Mouse (Mus musculus) layer of hippocampus, adult 18-20 months (tissue): ENCODE measurements around the gene Atp1a4. TPM values are rescaled to one million over a fixed set of nuclear protein-coding genes. Genes with fewer than 3 reads are reported as not detected.
A peak's percentile ranks its signal among the peaks of the same experiment; 100 is the strongest.
"Not testable (repeated sequence)": the region's sequence is repeated elsewhere in the genome, so short reads cannot be mapped to it uniquely, and the experiment has no call there.

Experiments
- DNase-seq, 2 experiments: peaks; one replicate each; pipeline ENCODE4 v3.0.0; 2022; ENCODE audit warnings: low spot score in 2 of 2
- total RNA-seq, 2 experiments: library from RNA; stranded (reverse); gene quantifications; 2 replicates each; pipeline ENCODE4 v1.2.3; 2021

Atp1a4 gene
- total RNA-seq, 2 experiments from 2014 or later, result not detected

- DNase-seq, result peak in 1 of 2 experiments; percentile 63
These were observed 23.5 kb upstream of the Atp1a4 start for GRCm38 (mm10) chr1:172281522-172282254.

- no peak for DNase-seq
These were observed 21.7 kb upstream of the Atp1a4 start for GRCm38 (mm10) chr1:172279768-172280509.

- no peak for DNase-seq
These were observed 20.1 kb upstream of the Atp1a4 start for GRCm38 (mm10) chr1:172278328-172278727.

DNA sequence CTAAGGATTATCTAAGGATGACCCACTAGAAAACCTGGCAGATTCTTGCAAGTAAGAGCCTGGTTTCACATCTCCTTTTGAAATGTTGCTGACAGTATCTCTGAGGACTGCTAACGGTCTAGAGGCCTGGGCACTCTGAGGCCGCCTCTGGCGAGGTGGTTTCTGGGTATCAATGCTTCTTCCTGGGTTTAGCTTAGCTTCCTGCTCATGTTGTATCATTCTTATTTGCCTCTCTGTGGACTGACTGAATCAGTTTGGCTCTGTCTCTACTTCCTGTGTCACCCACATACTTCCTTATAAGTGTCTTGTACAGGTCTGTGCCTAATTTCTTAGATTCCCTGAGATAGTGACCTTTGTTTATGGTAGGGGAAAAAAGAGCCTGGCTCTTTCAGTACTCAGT lies 19.0 kb upstream of the Atp1a4 start:
- no peak for DNase-seq

DNA sequence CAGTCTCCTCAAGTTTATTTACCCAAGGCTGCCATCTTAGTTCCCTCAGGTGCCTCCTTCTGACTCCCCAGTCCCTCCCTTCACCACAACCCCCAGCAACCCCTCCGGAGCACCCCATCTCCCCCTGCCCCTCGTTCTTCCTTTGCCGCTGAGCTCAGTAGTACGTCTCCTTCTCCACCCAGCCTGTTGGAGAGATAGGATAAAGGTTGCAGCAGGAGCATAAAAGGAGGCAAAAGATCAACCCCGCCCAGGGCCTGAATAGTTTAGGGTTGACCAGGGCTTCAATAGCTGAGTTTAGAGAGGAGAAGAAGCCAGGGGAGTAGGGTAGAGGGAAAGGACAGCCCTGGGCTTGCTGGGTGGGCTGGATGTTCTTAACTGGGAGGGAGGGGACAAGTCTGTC lies 16.3 kb upstream of the Atp1a4 start:
- no peak for DNase-seq

- no peak for DNase-seq
These were observed 15.9 kb upstream of the Atp1a4 start for GRCm38 (mm10) chr1:172274116-172274515.

DNA sequence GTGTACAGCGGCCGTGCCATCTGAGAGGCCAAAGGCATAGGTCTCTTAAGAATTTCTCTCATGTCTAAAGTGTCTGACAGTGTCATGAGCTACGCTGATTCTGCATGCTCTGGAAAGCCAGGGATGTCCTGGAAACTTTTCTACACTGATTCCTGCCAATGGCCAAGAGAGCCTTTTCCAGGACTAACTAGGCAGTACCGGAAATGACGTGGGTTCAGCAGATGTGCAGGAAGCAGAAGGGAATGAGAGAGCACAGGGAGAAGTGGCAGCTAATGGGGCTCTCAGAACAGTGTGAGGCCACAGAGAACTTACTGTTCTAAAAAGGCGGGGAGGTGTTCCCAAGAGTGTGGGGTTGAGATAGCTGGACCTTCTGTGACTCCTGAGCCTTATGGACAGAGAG lies 15.2 kb upstream of the Atp1a4 start:
- DNase-seq, result no peak

DNA sequence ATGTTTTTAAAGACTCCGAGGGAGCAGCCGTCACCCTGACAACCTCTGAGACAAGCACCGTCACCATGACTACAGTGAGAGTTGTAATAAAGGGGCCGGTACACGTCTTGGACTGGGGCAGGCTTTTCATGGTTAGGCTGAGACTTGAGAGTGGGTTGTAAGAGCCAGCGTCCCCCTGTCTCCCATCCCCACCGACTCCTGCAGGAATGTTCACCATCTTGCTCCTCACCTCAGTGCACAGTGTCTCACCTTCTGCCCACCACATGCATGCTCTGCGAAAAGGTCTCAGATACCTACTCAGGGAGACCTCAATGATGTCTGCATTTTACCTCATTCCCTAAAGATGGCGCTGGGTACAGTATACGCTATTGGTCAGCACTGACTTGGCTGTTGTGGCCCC lies 13.6 kb upstream of the Atp1a4 start:
- DNase-seq, result peak in 1 of 2 experiments; percentile 58

- no peak for DNase-seq
These were observed 13.0 kb upstream of the Atp1a4 start for GRCm38 (mm10) chr1:172271208-172271607.

- DNase-seq, result no peak
These were observed 3.4 kb upstream of the Atp1a4 start, which contains the start of gene Igsf8 for GRCm38 (mm10) chr1:172261477-172262078. Gene Igsf8 (plus strand): TSS chr1:172261641.

- peak in 1 of 2 experiments; percentile 16 for DNase-seq
These were observed 10.5 kb downstream of the Atp1a4 start for GRCm38 (mm10) chr1:172247679-172248078.

DNA sequence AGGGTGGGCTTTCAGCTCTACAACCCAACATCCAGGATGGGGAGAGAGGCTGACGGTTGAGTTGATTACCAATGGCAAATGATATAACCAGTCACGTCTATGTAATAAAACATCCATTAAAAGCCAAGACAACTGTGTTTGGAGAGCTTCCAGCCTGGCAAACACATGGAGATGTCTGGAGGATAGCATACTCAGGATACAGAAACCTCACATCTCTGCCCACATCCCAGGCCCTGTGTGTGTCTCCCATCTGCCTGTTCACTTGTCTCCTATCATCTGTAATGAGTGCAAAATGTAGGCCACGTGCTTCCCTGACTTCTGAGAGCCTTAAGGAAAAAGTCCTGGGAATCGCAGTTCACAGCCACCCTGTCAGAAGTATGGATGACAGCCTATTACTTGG lies 11.0 kb downstream of the Atp1a4 start:
- peak; percentile 53 to 65 for DNase-seq

DNA sequence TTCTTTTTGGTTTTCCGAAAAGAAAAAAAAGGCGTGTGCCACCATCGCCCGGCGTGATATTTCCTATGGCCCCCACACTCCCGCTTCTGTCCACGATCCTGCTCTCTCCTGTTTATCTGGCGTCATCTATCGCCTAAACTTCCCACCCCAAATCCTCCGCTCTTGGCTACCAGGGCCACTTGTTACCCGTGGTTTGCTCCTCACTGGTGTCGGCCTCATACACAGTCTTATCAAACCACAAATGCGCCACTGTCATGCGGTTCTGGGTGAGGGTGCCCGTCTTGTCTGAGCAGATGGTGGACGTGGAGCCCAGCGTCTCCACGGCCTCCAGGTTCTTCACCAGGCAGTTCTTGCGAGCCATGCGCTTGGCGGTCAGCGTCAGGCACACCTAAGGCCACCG lies 13.6 kb downstream of the Atp1a4 start:
- DNase-seq, result not testable (repeated sequence)

DNA sequence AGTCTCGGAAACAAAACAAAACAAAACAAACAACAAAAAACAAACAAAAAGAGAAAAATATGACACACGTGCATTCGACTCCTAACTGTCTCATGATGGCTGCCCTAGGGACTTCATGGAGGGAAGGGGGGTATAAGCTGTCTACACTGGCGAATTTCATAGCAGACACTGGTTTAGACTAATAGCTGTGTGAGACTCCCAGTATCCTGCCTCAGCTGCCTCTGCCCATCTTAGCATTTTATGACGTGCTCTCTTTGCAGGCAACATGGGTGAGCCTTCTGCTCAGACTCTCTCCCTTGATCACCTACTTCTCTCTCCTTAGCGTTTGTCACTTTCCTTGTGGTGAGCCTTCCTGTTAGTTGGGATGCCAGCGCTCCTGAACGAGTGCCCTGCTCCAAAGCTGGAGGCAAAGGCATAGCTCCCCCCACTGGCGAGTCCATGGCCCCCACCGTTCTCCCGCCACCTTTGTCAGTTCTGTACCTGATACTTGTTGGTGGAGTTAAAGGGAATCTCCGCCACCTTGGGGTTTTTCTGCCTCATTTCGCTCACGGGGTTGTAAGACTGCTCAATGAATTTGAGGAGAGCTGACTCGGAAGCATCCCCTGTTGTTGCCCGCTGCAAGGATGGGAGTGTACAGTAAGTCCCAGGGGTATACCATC lies 14.5 kb downstream of the Atp1a4 start:
- no peak for DNase-seq

GRCm38 (mm10) chr1:172242401-172242800 lies 15.8 kb downstream of the Atp1a4 start:
- peak in 1 of 2 experiments; percentile 7 for DNase-seq

GRCm38 (mm10) chr1:172240945-172241708 lies 17.1 kb downstream of the Atp1a4 start:
- no peak for DNase-seq

- DNase-seq, result no peak
These were observed 29.0 kb downstream of the Atp1a4 start for GRCm38 (mm10) chr1:172229215-172229614.

DNA sequence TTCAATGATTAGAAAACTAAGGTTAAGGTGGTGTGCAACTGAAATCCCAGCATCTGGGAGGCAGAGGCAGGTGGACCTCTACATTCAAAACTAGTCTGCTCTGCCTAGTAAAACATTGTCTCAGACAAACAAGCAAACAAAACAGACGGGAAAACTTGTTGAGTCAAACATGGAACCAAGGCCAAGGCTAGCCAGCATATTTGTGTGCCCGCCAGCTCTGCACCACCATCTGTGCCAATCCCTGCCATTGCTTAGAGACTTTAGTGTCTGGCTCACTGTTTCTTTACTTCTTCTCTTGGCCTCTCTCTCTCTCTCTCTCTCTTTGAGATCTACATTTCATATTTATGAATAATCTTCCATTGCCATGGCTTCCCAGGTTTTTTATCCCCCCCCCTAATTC lies 30.0 kb downstream of the Atp1a4 start:
- DNase-seq, result no peak

DNA sequence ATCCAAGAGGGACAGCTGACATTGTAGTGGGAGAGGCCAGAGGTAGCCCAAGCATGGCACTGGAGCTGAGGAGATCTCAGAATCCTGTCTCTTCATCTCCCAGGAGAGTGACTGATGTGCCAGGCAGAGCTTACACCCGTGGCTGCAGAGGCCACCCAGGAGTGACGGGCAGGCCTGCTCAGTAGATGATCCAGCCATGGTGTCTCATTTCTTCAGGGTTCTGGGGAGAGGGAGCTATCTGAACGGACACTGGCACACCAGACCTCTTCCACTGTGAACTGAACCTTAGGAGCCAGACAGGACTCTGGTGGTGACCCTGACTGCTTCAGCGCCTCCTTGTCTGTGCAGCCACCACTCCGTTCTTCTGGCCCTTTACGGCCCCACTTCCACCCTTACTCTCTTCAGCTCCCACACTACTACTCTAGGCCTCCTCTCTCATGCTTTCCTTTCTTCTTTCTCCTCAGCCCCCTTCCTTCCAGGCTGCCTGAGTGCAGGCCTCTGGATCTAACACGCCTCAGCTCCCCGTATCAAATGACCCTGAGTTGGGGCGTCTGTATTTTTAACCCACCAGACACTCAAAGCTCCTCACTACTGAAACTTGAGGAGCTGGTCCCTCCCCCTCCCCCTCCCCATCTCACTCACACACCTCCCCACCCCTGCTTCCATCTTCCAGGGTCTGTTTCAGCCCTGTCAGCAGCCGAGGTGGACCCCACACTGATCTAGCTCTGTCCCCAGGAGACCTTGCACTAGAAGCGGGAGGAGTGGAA lies 36.7 kb downstream of the Atp1a4 start:
- DNase-seq, result no peak

DNA sequence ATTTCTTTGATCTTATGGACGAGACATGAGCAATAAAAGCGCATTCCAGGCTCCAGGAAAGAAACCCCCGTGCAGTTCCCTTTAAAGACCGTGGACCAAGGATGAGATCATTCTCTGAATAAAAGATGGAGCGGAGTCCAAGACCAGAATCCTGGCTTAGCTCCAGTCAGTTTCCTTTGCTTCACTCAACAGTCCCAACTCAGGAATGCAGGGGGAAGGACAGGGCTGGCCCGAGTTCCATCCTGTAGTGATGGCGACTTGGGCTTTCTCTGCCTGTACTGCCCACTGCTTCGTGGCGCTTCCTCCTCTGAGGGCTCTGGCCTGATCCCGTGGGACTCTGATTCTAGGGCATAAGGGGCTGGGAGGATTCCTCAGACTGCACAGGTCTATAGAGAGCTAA lies 37.8 kb downstream of the Atp1a4 start:
- DNase-seq, result no peak
